Mouse (Mus musculus) liver, embryonic 11.5 days (tissue): ENCODE measurements at regions not wholly inside any gene's neighbourhood (a gene's known extent, or its start where the extent isn't known, plus 50 kb on each side); places are given as distances from the start of the nearest gene placed in this dataset.

ENCODE experiments used
- ATAC-seq: fragments of 200-750 bp; cut with Nextera tagmentation; replicated peaks from 2 replicates; pipeline ENCODE4 v1.8.0; 2017; ENCODE audit warnings: moderate number of reproducible peaks, mild to moderate bottlenecking, moderate TSS enrichment, moderate library complexity; ENCODE audit not compliant: low FRiP score
- DNase-seq: peaks from one replicate; pipeline ENCODE4 v3.0.0-alpha.2; 2017; ENCODE audit warnings: low spot score
- H3K27ac ChIP-seq: fragments of 300-500 bp; sonication (generic); 2 replicates; pipeline ENCODE4 v1.5.1; 2014; ENCODE audit warnings: mild to moderate bottlenecking, low read depth, low read length, control low read depth
- H3K27me3 ChIP-seq: fragments of 300-500 bp; sonication (generic); replicated peaks from 2 replicates; pipeline ENCODE4 v1.6.1; 2014; ENCODE audit warnings: low read length, mixed read lengths; ENCODE audit not compliant: control insufficient read depth, insufficient read depth
- H3K36me3 ChIP-seq: fragments of 300-500 bp; sonication (generic); 2 replicates; pipeline ENCODE4 v1.6.1; 2014; ENCODE audit warnings: mild to moderate bottlenecking, low read length, moderate library complexity, mixed read lengths; ENCODE audit not compliant: control insufficient read depth, insufficient read depth
- H3K4me1 ChIP-seq: fragments of 300-500 bp; sonication (generic); replicated peaks from 2 replicates; pipeline ENCODE4 v1.6.1; 2014; ENCODE audit warnings: low read length, mixed read lengths; ENCODE audit not compliant: control insufficient read depth, insufficient read depth
- H3K4me2 ChIP-seq: fragments of 300-500 bp; sonication (generic); 2 replicates; pipeline ENCODE4 v1.6.1; 2014; ENCODE audit warnings: mild to moderate bottlenecking, control low read depth, moderate library complexity
- H3K4me3 ChIP-seq: fragments of 300-500 bp; sonication (generic); 2 replicates; pipeline ENCODE4 v1.5.1; 2014; ENCODE audit warnings: low read depth, low read length, control low read depth
- H3K9ac ChIP-seq: fragments of 300-500 bp; sonication (generic); 2 replicates; pipeline ENCODE4 v1.6.1; 2014; ENCODE audit warnings: low read depth, low read length, control low read depth
- H3K9me3 ChIP-seq: fragments of 300-500 bp; sonication (generic); 2 replicates; pipeline ENCODE4 v1.6.1; 2016; ENCODE audit warnings: low read length, inconsistent platforms, mixed read lengths; ENCODE audit not compliant: control insufficient read depth
- WGBS: fragments of 180-500 bp; shearing (Covaris S2); extraction: QIAGEN DNeasy Blood & Tissue Kit; methylation state at CpG from one replicate; pipeline ENCODE4 v1.1.7; 2014; 5-methylcytosine and 5-hydroxymethylcytosine counted together

GRCm38 (mm10) chr7:111163861-111164260 lies 81.0 kb upstream of the Eif4g2 start:
- Histone ChIP-seq H3K4me2 (no peak overlapping the region), H3K4me3 (no peak overlapping the region), H3K4me1 (no peaks in the 10 kb centered on the region), H3K27ac (no peak overlapping the region), H3K9ac (no peak overlapping the region), H3K27me3 (no peaks in the 10 kb centered on the region), H3K9me3 (no peaks in the 10 kb centered on the region), H3K36me3 (no peaks in the 10 kb centered on the region)
- no peak for ATAC-seq
- no peak for DNase-seq
- 32% methylated on average over 3 of the region's 3 CpGs for WGBS

- WGBS: 80% methylated on average over 8 of the region's 8 CpGs
Observed at GRCm38 (mm10) chr7:111163321-111163720, 80.5 kb upstream of the Eif4g2 start.

GRCm38 (mm10) chr7:111158791-111159286 lies 76.0 kb upstream of the Eif4g2 start:
- Histone ChIP-seq H3K27me3 (no peaks in the 10 kb centered on the region), H3K4me3 (no peak overlapping the region), H3K4me1 (peaks cover 9% of the 10 kb centered on the region; the same call in 1 of the 2 replicates), H3K27ac (no peak overlapping the region), H3K4me2 (no peak overlapping the region), H3K9me3 (no peaks in the 10 kb centered on the region), H3K36me3 (no peaks in the 10 kb centered on the region), H3K9ac (no peak overlapping the region)
- no peak for DNase-seq
- WGBS: 63% methylated on average over 6 of the region's 6 CpGs
- no peak for ATAC-seq

More at GRCm38 (mm10) chr7:111163321-111163720, 80.5 kb upstream of the Eif4g2 start:
- Histone ChIP-seq H3K27ac (no peak overlapping the region), H3K36me3 (no peaks in the 10 kb centered on the region), H3K4me2 (no peak overlapping the region), H3K9ac (no peak overlapping the region), H3K27me3 (no peaks in the 10 kb centered on the region), H3K4me1 (no peaks in the 10 kb centered on the region), H3K4me3 (no peak overlapping the region), H3K9me3 (no peaks in the 10 kb centered on the region)
- no peak for DNase-seq
- ATAC-seq: no peak

GRCm38 (mm10) chr7:111157754-111158325 lies 75.0 kb upstream of the Eif4g2 start:
- no peaks in the 10 kb centered on the region for H3K36me3 ChIP-seq
- H3K4me3 ChIP-seq: no peak overlapping the region
- H3K9me3 ChIP-seq: no peaks in the 10 kb centered on the region
- no peak overlapping the region for H3K9ac ChIP-seq
- no peaks in the 10 kb centered on the region for H3K27me3 ChIP-seq
- H3K4me1 ChIP-seq: peaks cover 9% of the 10 kb centered on the region; the same call in 1 of the 2 replicates
- ATAC-seq (no peak), DNase-seq (no peak)
- WGBS: 65% methylated on average over 9 of the region's 9 CpGs
- H3K4me2 ChIP-seq: no peak overlapping the region
- no peak overlapping the region for H3K27ac ChIP-seq

- H3K27me3 ChIP-seq: no peaks in the 10 kb centered on the region
- H3K4me1 ChIP-seq: peaks cover 9% of the 10 kb centered on the region; the same call in 1 of the 2 replicates
- no peaks in the 10 kb centered on the region for H3K9me3 ChIP-seq
- no peaks in the 10 kb centered on the region for H3K36me3 ChIP-seq
- H3K4me3 ChIP-seq: no peak overlapping the region
- H3K9ac ChIP-seq: no peak overlapping the region
- WGBS: 60% methylated on average over 6 of the region's 6 CpGs
- H3K4me2 ChIP-seq: no peak overlapping the region
- DNase-seq (no peak), ATAC-seq (no peak)
- H3K27ac ChIP-seq: no peak overlapping the region
Observed at GRCm38 (mm10) chr7:111157287-111157686, 74.5 kb upstream of the Eif4g2 start.

- Histone ChIP-seq H3K27me3 (no peaks in the 10 kb centered on the region), H3K4me2 (no peak overlapping the region), H3K9ac (peak overlapping the region; percentile 40; the same call in 1 of the 2 replicates), H3K4me1 (peaks cover 9% of the 10 kb centered on the region; the same call in 1 of the 2 replicates), H3K27ac (no peak overlapping the region), H3K9me3 (no peaks in the 10 kb centered on the region), H3K36me3 (no peaks in the 10 kb centered on the region), H3K4me3 (no peak overlapping the region)
- DNase-seq: no peak
- 55% methylated on average over 8 of the region's 8 CpGs for WGBS
- no peak; the same call in 1 of the 2 replicates for ATAC-seq
Observed at GRCm38 (mm10) chr7:111156472-111157231, 73.8 kb upstream of the Eif4g2 start.

- 46% methylated on average over 6 of the region's 6 CpGs for WGBS
- DNase-seq (no peak), ATAC-seq (no peak)
- H3K4me3 ChIP-seq: no peak overlapping the region
- no peak overlapping the region for H3K4me2 ChIP-seq
- H3K36me3 ChIP-seq: no peaks in the 10 kb centered on the region
- no peaks in the 10 kb centered on the region for H3K9me3 ChIP-seq
- peaks cover 9% of the 10 kb centered on the region; the same call in 1 of the 2 replicates for H3K4me1 ChIP-seq
- no peak overlapping the region for H3K9ac ChIP-seq
- H3K27me3 ChIP-seq: no peaks in the 10 kb centered on the region
- no peak overlapping the region for H3K27ac ChIP-seq
Observed at GRCm38 (mm10) chr7:111155995-111156394, 73.2 kb upstream of the Eif4g2 start.

- H3K27ac ChIP-seq: no peak overlapping the region
- no peak overlapping the region for H3K9ac ChIP-seq
- no peaks in the 10 kb centered on the region for H3K36me3 ChIP-seq
- H3K27me3 ChIP-seq: no peaks in the 10 kb centered on the region
- H3K4me2 ChIP-seq: no peak overlapping the region
- DNase-seq (no peak), ATAC-seq (no peak)
- peaks cover 9% of the 10 kb centered on the region; the same call in 1 of the 2 replicates for H3K4me1 ChIP-seq
- H3K4me3 ChIP-seq: no peak overlapping the region
- WGBS: 80% methylated on average over 13 of the region's 13 CpGs
- no peaks in the 10 kb centered on the region for H3K9me3 ChIP-seq
Observed at GRCm38 (mm10) chr7:111154217-111154616, 71.4 kb upstream of the Eif4g2 start.
